Mouse (Mus musculus): ENCODE results near the gene Lif. TPM values are rescaled to one million over a fixed set of nuclear protein-coding genes. Genes with fewer than 3 reads are reported as not detected.
A peak's percentile ranks its signal among the peaks of the same experiment; 100 is the strongest.

Gene Lif
- polyA plus RNA-seq, 1 experiment = not detected

DNA sequence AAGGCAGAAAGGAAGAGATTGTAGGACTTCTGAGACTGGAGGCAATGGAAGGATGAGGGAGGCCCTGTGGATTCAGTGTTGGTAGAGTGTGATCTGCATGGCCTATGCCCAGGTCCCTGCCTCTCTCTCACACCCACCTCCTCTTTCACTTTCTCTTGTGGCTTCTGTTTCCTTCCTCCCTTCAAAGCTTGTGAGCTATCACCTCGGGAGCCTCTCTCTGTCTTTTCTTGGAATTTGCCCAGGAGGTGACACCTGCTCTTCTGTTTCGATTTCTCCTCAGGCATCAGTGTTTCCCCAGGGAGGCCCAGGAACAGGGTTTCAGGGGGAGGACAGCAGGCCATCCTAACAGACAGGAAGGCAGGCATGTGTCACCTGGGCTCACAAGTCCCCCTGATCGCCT lies 31.9 kb downstream of the Lif start:
- TF ChIP-seq GATA1 (IDR thresholded peaks at IDR 0.05; ENCODE audit: low read length) (no peak), TAL1 (IDR thresholded peaks at IDR 0.05; ENCODE audit: low read length) (no peak)
- Histone ChIP-seq H3K36me3 (ENCODE audit: control insufficient read depth) (no peaks in the 10 kb centered on the region), H3K9me3 (ENCODE audit: control insufficient read depth, low read length) (no peaks in the 10 kb centered on the region), H3K4me3 (replicated peaks) (no peak overlapping the region), H3K4me1 (ENCODE audit: control insufficient read depth) (peaks cover 33% of the 10 kb centered on the region), H3K27me3 (ENCODE audit: control insufficient read depth) (peaks cover 9% of the 10 kb centered on the region)

DNA sequence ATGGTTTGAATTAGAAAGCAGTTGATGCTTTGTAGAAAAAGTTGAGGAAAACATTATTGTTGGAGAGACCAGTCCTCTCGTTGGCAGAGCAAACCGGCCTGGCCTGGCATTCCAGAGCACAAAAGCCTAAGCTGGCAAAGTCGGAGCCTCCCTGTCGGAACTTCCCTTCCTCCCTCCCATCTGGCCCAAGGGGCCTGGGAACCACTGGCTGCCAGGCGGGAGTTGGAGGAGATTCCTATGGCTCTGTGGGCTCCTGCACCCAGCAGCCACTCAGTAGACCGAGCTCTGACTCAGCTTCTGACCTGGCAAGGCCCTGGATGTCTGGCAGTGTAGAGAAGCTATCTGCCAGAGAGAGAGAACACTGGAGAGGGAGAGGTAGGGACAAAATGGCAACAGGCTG lies 34.3 kb downstream of the Lif start:
- Histone ChIP-seq H3K9me3 (ENCODE audit: control insufficient read depth, low read length) (no peaks in the 10 kb centered on the region), H3K4me3 (replicated peaks) (no peak overlapping the region), H3K27me3 (ENCODE audit: control insufficient read depth) (peaks cover 25% of the 10 kb centered on the region), H3K36me3 (ENCODE audit: control insufficient read depth) (no peaks in the 10 kb centered on the region), H3K4me1 (ENCODE audit: control insufficient read depth) (peaks cover 31% of the 10 kb centered on the region)
- TF ChIP-seq TAL1 (IDR thresholded peaks at IDR 0.05; ENCODE audit: low read length) (no peak), GATA1 (IDR thresholded peaks at IDR 0.05; ENCODE audit: low read length) (no peak)

DNA sequence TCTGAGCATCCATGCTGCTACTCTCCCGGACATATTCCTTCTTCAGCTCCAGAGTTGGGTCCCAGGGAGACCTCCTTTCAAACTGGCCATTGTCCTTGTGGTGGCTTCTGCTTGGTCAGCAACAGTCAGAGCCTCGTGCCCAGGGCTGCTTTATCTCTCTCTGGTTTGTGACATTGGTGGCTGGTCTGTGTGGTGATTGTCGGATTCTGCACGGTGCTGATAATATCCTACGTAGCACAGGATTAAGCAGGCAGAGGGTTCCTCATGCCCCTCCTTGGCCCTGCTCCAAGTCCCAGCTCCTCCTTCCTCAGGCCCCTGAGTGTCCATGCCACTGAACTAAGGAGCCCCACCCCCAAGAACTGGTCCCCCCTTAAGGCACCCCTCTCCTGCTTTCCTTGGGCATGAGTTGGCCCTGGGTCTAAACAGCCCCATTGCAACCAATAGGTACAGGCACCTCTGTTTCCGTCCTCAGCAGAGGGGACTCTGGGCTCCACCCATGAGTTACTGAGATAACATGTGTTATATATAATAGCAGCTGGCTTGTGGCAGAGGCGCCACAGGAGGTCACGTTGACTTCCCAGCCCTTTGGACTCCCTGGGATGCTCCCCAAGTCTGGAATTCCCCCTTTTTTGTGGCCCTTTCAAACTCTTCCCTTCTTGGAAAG lies 35.0 kb downstream of the Lif start:
- no peaks in the 10 kb centered on the region for H3K36me3 ChIP-seq (ENCODE audit: control insufficient read depth)
- H3K4me1 ChIP-seq (ENCODE audit: control insufficient read depth) = peaks cover 29% of the 10 kb centered on the region
- H3K9me3 ChIP-seq (ENCODE audit: control insufficient read depth, low read length) = no peaks in the 10 kb centered on the region
- peak overlapping the region; percentile 5 for H3K4me3 ChIP-seq (replicated peaks)
- TF ChIP-seq TAL1 (IDR thresholded peaks at IDR 0.05; ENCODE audit: low read length) = no peak
- TF ChIP-seq GATA1 (IDR thresholded peaks at IDR 0.05; ENCODE audit: low read length) = no peak
- peaks cover 25% of the 10 kb centered on the region for H3K27me3 ChIP-seq (ENCODE audit: control insufficient read depth)

DNA sequence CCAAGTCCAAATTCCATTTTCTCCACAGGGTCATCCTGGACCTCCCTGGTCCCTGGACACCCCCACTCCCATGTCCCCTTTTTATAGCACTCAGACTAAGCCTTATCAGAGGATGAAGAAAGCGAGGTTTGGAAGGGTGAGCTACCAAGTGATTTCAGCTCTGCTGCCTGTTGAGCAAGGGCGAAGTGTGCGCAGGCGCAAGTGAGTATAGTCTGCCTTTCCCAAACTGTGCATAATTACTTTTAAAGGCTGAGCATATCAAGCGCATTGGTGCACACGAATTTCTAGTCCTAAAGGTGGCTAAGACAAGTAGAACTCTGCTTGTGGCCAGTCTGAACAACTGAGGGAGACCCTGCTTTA lies 35.5 kb downstream of the Lif start:
- Histone ChIP-seq H3K4me3 (replicated peaks) (no peak overlapping the region), H3K36me3 (ENCODE audit: control insufficient read depth) (no peaks in the 10 kb centered on the region), H3K4me1 (ENCODE audit: control insufficient read depth) (peaks cover 31% of the 10 kb centered on the region), H3K27me3 (ENCODE audit: control insufficient read depth) (peaks cover 25% of the 10 kb centered on the region), H3K9me3 (ENCODE audit: control insufficient read depth, low read length) (no peaks in the 10 kb centered on the region)
- TF ChIP-seq GATA1 (IDR thresholded peaks at IDR 0.05; ENCODE audit: low read length) (no peak), TAL1 (IDR thresholded peaks at IDR 0.05; ENCODE audit: low read length) (no peak)

DNA sequence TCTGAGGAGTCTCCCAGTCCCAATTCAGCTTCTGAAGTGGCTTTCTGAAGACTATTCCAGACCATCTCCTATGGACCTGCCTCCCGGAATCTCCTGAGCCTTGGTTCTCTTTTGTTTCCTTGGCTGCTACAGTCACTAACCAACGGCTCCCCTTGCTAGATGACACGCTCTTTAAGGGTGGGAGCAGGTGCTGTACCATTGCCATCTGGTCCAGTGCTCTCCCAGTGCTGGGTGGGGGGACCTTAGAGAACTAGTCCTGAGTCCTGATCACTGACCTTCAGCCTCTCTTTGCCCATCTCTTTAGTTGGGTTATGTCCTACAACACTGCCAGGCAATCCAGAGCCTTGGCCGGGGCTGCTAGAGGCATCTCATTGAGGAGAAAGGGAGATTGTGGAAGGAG lies 36.1 kb downstream of the Lif start:
- Histone ChIP-seq H3K4me3 (replicated peaks) (no peak overlapping the region), H3K27me3 (ENCODE audit: control insufficient read depth) (peaks cover 25% of the 10 kb centered on the region), H3K4me1 (ENCODE audit: control insufficient read depth) (peaks cover 33% of the 10 kb centered on the region), H3K36me3 (ENCODE audit: control insufficient read depth) (no peaks in the 10 kb centered on the region), H3K9me3 (ENCODE audit: control insufficient read depth, low read length) (no peaks in the 10 kb centered on the region)
- no peak for TF ChIP-seq TAL1 (IDR thresholded peaks at IDR 0.05; ENCODE audit: low read length)
- no peak for TF ChIP-seq GATA1 (IDR thresholded peaks at IDR 0.05; ENCODE audit: low read length)

DNA sequence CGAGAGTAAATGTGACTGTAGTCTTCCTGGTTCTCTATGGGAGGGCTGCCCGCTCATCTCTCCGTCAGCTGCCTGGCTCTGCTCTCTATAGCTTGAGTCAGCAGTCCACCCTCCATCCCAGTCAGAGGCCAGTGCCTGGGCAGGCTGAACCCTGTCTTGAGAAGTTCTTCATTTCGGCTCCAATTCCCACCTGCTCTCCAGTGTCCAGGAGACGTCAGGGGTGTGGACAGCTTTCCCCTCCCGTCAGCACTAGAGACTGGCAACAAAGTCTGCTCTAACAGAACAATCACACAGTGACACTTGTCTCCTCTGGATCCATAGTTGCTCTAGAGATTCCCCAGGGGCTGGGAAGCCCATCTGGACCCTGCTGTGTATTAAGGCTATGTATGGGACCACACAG lies 36.7 kb downstream of the Lif start:
- TF ChIP-seq GATA1 (IDR thresholded peaks at IDR 0.05; ENCODE audit: low read length) (no peak), TAL1 (IDR thresholded peaks at IDR 0.05; ENCODE audit: low read length) (no peak)
- Histone ChIP-seq H3K36me3 (ENCODE audit: control insufficient read depth) (no peaks in the 10 kb centered on the region), H3K4me1 (ENCODE audit: control insufficient read depth) (peaks cover 36% of the 10 kb centered on the region), H3K27me3 (ENCODE audit: control insufficient read depth) (peaks cover 25% of the 10 kb centered on the region), H3K4me3 (replicated peaks) (no peak overlapping the region), H3K9me3 (ENCODE audit: control insufficient read depth, low read length) (no peaks in the 10 kb centered on the region)

DNA sequence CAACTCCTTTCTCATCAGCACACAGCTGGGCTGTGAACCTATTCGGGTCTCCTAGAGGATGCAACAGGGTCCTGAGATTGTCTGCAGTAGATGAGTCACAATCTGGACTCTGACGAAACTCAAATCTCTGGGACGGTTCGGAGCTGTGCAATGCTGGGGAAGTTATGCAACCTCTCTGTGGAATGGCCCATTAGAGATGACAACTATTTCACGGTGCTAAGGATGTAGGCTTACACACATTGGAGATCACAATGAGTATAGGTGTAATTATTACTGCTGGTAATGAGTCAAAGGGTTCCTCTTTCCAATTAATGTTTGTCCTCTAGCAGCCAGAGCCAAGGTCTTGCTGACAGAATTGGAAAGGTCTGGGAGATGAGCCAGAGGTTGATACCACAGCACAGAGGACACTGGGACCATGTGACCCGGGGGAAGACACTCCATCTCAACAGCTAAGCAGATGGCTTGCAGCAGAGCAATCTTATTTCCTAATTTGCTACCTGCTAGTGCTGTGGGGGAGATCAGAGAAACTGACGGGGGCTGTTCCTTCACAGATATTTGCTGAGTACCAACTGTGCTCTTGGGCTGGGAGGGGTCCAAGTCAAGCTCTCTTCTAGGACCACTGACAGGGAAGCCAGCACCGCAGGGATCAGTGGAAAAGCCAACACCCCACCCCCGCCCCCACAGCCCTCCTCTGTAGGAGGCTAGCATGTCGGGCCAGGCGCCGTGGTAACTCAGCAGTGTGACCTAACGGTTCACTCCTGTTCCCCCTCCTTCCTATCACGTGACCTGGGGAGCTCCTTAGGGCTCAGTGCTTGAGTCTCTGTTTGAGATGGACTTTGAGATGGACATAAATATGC lies 37.4 kb downstream of the Lif start:
- TF ChIP-seq TAL1 (IDR thresholded peaks at IDR 0.05; ENCODE audit: low read length) (no peak), GATA1 (IDR thresholded peaks at IDR 0.05; ENCODE audit: low read length) (no peak)
- H3K27me3 ChIP-seq (ENCODE audit: control insufficient read depth) = peaks cover 28% of the 10 kb centered on the region
- H3K9me3 ChIP-seq (ENCODE audit: control insufficient read depth, low read length) = no peaks in the 10 kb centered on the region
- H3K36me3 ChIP-seq (ENCODE audit: control insufficient read depth) = no peaks in the 10 kb centered on the region
- peaks cover 36% of the 10 kb centered on the region for H3K4me1 ChIP-seq (ENCODE audit: control insufficient read depth)
- H3K4me3 ChIP-seq (replicated peaks) = no peak overlapping the region

DNA sequence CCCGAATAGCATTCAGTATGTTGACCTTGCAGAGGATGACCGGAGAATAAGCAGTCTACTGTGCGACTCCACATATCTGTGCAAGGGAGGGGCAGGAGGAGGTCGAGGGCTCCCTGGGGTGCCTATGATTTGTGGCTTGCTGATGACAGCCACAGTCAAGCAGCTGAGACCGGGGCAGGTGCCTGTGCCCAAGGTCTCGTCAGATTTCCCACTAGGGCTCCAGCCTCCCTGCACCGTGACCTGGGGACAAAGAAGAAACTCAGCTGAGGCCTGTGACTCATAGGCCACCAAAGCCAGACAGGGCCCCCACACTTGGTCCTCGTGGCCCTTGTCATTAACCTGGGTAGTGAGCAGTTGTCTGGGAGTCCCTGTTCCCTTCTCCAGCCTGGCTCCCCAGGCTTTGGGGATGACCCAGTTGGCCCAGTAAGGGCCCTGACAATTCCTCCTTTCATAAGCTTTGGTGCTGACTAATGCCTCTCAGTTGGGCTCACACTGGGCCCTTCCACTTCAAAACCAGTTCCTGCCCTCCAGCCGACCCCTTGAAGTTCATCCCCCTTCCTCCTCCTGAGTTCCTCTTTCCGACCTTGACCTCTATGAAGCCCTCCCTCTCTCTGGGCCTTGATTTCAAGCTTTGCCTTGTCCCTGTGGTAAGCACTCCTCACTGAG lies 39.4 kb downstream of the Lif start:
- Histone ChIP-seq H3K4me3 (replicated peaks) (no peak overlapping the region), H3K36me3 (ENCODE audit: control insufficient read depth) (no peaks in the 10 kb centered on the region), H3K27me3 (ENCODE audit: control insufficient read depth) (peaks cover 29% of the 10 kb centered on the region), H3K9me3 (ENCODE audit: control insufficient read depth, low read length) (no peaks in the 10 kb centered on the region), H3K4me1 (ENCODE audit: control insufficient read depth) (peaks cover 31% of the 10 kb centered on the region)
- TF ChIP-seq TAL1 (IDR thresholded peaks at IDR 0.05; ENCODE audit: low read length) (no peak), GATA1 (IDR thresholded peaks at IDR 0.05; ENCODE audit: low read length) (no peak)

DNA sequence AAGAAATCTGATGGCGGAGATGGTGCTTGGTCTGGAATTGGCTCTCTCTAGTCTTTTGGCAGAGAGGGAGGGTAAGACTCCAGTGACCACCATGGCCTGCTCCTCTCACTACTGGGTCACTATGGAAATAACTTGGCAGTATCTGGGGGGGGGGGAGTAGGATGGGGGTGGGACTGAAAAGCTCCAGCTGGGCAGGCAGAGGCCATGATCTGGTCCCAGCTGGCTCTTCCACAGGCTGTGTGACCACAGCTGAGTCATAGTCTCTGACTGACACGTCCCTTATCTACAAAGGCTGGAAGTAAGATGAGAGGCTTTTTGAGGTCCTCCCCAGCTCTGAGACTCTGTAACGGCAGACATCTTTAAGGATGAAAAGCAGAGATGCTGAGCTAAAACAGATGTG lies 40.4 kb downstream of the Lif start:
- H3K9me3 ChIP-seq (ENCODE audit: control insufficient read depth, low read length) = no peaks in the 10 kb centered on the region
- H3K4me3 ChIP-seq (replicated peaks) = no peak overlapping the region
- TF ChIP-seq GATA1 (IDR thresholded peaks at IDR 0.05; ENCODE audit: low read length) = no peak
- TF ChIP-seq TAL1 (IDR thresholded peaks at IDR 0.05; ENCODE audit: low read length) = no peak
- H3K27me3 ChIP-seq (ENCODE audit: control insufficient read depth) = peaks cover 29% of the 10 kb centered on the region
- no peaks in the 10 kb centered on the region for H3K36me3 ChIP-seq (ENCODE audit: control insufficient read depth)
- H3K4me1 ChIP-seq (ENCODE audit: control insufficient read depth) = peaks cover 21% of the 10 kb centered on the region
